Mouse (Mus musculus): ENCODE measurements around the gene Krtap3-3. TPM values are rescaled to one million over a fixed set of nuclear protein-coding genes. Genes with fewer than 3 reads are reported as not detected.
"Not testable (repeated sequence)": the region's sequence is repeated elsewhere in the genome, so short reads cannot be mapped to it uniquely, and the experiment has no call there.

The Krtap3-3 gene
- not detected in 2 replicates for total RNA-seq (2015)
- not detected in 2 replicates for total RNA-seq (2017)

DNA sequence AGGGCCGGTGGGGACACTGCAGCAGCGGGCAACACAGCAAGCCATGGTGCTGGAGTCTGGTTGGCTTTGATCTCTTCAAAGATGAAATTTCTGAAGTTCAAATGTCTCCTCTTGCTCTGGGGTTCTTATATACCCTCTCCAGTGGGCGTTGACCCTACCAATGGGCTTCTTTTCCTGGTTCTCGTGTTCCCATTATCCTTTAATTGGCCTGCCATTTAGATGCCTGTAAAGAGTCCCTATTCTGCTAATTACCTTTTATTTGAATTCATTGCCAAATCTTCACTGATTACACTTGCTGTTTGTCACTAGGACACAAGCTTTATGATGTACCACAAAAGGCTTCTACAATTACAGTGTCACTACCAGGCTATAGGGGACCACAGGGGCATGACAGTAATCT lies at the start of gene Krtap3-3:
Krtap3-3 (minus strand) TSS at position 101 of the 400 bp plus-strand sequence.
- no peak for ATAC-seq (ENCODE audit: poor library complexity, severe bottlenecking)

DNA sequence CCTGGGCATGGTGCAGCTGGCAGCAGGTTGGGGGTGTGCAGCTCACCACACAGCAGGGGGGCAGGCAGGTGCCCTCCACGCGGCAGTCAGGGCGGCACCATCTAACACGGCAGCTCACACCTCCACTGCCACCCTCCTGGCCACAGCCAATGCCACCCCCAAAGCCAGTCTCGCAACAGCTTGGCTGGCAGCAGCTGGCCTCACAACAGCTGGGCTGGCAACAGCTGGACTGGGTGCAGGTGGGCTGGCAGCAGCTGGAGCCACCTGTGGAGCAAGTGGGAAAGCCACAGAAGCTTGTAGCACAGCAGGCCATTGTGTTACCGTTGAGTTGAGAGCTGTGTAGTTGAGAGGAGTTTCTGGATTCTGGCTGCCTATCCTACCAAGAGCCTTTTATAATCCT lies 47.1 kb upstream of the Krtap3-3 start, which contains the start of gene Krtap9-3:
Krtap9-3 (minus strand) TSS at position 364 of the 400 bp plus-strand sequence.
- not testable (repeated sequence) for ATAC-seq (ENCODE audit: poor library complexity, severe bottlenecking)

DNA sequence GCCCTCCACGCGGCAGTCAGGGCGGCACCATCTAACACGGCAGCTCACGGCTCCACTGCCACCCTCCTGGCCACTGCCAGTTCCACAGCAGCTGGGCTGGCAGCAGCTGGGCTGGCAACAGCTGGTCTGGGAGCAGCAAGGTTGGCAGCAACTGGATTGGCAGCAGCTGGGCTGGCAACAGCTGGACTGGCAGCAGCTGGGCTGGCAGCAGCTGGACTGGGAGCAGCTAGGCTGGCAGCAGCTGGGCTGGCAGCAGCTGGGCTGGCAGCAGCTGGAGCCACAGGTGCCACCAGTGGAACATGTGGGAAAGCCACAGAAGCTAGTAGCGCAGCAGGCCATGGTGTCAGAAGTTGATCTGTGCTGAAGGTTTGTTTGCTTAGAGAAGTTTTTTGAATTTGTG lies 40.3 kb upstream of the Krtap3-3 start, which contains the start of gene Krtap1-3:
Krtap1-3 (minus strand) TSS at position 359 of the 400 bp plus-strand sequence.
- ATAC-seq (ENCODE audit: poor library complexity, severe bottlenecking), result no peak

DNA sequence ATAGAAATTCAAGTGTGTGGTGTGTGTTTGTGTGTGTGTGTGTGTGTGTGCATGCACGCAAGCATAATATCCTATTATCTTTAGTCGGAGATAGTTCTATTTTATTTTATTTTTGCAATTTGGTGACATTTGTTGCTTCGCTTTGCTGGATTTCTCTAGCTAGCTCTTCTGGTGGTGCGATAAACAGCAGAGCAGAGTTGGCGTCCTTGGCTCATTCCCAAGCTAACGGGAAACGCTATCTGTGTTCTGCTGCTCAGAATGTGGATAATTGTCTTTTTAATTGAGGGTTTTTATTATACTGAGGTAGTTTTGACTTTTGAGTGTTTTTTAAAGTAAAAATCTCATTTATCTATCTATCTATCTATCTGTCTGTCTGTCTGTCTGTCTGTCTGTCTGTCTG lies 34.4 kb upstream of the Krtap3-3 start:
- no peak for ATAC-seq (ENCODE audit: poor library complexity, severe bottlenecking)

DNA sequence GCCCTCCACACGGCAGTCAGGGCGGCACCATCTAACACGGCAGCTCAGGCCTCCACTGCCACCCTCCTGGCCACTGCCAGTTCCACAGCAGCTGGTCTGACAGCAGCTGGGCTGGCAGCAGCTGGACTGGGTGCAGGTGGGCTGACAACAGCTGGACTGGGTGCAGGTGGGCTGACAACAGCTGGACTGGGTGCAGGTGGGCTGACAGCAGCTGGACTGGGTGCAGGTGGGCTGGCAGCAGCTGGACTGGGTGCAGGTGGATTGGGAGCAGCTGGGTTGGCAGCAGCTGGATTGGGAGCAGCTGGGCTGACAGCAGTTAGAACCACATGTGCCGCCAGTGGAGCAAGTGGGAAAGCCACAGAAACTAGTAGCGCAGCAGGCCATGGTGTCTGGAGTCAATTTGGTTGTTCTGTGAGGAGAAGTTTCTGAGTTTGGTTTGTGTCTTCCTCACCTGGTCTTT lies 32.6 kb upstream of the Krtap3-3 start, which contains the start of gene Krtap1-4:
Krtap1-4 (minus strand) TSS at position 410 of the 460 bp plus-strand sequence.
- ATAC-seq (ENCODE audit: poor library complexity, severe bottlenecking), result no peak

DNA sequence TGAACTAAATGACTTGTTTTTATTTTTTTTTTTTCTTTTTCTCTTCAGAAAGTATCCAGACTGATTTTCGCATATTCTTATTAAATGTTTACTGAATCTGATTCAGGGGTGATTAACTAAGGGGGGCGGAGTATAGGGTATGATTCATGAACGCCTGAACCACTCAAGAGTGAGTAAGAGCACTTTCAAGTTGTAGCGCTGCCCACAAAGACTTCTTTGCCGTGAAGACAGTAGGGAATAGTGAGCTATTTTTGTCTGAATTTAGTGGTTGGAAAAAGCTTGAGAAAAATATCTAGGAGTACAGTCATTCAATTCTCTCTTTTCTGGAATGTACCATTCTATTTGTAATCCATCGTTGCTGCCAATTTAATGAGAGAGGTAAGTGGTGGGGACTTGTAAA lies 30.9 kb upstream of the Krtap3-3 start:
- ATAC-seq (ENCODE audit: poor library complexity, severe bottlenecking), result no peak

DNA sequence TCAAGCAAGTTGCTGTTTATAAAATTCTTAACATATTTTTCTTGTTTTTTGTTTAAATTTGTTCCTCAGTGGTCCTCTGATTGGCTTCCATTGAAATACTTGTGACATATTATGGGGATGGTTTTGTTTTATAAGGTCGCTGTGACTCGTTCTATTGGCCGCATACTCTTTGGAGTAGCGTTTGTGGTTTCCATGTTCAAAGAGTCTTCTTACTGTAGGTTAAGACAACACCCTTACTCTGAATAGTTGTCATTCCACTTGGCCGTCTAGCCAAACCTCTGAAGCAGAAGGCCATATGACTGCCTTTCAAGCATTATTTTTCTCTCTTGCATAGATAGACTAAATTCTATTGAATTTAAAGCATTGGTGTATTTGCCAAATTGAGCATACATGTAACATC lies 30.4 kb upstream of the Krtap3-3 start:
- no peak for ATAC-seq (ENCODE audit: poor library complexity, severe bottlenecking)

DNA sequence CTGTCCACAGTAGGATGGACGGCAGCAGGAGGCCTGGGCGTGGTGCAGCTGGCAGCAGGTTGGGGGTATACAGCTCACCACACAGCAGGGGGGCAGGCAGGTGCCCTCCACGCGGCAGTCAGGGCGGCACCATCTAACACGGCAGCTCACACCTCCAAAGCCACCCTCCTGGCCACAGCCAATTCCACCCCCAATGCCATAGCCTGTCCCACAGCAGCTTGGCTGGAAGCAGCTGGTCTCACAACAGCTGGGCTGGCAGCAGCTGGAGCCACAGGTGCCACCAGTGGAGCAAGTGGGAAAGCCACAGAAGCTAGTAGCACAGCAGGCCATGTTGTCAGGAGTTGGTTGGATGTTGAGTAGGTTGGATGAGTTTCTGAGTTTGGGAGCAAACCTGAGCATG lies 30.0 kb upstream of the Krtap3-3 start, which contains the start of gene Krtap1-5:
Krtap1-5 (minus strand) TSS at position 381 of the 400 bp plus-strand sequence.
- no peak for ATAC-seq (ENCODE audit: poor library complexity, severe bottlenecking)

DNA sequence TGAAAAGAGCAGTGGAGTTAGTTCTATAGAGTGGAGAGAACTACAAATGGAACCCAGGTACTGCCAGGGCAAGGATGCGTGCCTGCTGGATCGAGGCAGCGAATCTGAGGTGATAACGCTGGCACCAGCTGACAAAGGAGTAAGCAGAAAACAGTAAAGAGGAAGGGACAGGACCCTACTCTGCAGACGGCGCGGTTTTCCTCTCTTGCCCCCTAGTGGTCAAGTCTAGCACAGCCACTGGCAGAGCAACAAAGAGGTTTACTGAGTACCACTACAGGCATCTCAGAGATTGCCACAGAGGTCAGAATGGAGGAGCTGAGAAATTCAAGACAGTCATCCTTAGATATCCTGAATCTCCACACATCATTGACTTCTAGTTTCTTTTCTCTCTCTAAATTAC lies 23.4 kb upstream of the Krtap3-3 start:
- ATAC-seq (ENCODE audit: poor library complexity, severe bottlenecking), result peak; percentile 82

DNA sequence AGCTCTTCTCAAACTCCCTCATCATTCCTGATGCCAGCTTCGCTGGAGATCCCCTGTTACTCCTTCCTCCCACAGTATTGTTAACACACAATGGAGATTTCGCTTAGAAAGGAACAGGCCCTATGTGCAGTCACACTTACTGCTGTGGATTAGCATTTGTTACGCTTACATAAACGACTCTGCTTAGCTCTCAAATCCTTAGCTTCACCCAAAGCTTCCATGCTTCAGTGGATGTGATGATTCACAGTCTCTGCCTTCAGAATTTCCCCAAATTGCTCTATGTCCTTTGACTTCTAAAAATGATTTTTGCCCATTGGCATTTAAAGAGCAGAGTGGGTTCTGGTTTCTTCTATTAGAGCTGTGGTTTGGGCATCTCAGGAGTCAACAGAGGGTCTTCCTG lies 22.5 kb upstream of the Krtap3-3 start:
- no peak for ATAC-seq (ENCODE audit: poor library complexity, severe bottlenecking)

DNA sequence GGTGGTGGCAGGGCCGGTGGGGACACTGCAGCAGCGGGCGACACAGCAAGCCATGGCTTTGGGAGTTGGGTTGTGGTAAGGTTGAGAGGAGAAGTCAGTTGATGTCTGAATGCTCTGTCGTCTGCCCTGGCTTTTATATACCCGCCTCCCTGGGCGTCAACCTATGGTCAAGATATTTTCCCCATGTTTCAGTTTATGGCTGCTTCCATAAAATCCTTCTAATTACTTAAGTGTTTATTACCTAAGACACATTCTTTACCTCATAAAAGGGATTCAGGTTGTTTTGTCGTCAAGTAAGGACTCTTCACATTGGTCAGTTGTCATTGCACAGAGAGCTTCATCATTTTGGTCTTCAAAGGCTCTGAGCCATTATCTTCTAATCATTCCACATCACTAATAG lies 15.9 kb upstream of the Krtap3-3 start, which contains the start of gene Krtap3-1:
Krtap3-1 (minus strand) TSS at position 101 of the 400 bp plus-strand sequence.
- no peak for ATAC-seq (ENCODE audit: poor library complexity, severe bottlenecking)

DNA sequence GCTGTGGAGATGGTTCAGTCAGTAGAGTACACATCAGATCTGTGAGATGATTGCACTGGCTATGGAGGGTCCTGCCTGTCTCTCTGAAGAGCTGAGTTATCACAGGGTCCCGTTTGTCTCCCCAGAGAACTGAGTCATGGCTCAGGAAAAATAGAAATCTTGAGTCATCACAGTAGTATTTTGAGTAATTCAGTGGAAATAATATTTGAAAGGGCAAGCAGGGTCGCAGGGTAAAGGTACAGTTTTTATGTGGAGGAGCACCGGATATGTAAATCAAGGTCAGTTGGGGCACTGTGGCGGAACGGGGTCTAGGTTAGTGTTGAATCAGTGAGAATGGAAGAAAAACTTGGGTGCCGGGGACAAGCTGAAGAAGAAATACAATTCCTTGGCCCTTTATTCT lies 11.9 kb upstream of the Krtap3-3 start:
- ATAC-seq (ENCODE audit: poor library complexity, severe bottlenecking), result no peak

DNA sequence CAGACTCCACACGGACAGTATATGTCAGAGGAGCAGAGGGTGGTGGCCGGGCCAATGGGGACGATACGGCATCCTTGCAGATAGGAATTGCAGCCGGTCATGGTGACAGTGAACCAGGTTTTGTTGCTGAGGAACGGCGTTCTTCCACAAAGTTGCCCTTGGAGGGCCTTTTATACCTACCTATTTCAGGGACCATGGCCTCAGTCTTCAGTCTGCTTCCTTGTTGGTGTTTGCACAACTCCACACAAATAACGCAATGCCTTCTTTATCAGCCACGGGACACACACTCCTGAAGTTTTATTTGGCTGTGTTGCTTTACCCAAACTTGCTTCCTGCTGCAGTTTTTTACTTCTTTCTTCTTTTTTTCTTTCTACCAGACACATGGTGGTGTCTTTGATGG lies 8.7 kb upstream of the Krtap3-3 start, which contains the start of gene Gm11939:
Gm11939 (minus strand) TSS at position 101 of the 400 bp plus-strand sequence.
- no peak for ATAC-seq (ENCODE audit: poor library complexity, severe bottlenecking)

DNA sequence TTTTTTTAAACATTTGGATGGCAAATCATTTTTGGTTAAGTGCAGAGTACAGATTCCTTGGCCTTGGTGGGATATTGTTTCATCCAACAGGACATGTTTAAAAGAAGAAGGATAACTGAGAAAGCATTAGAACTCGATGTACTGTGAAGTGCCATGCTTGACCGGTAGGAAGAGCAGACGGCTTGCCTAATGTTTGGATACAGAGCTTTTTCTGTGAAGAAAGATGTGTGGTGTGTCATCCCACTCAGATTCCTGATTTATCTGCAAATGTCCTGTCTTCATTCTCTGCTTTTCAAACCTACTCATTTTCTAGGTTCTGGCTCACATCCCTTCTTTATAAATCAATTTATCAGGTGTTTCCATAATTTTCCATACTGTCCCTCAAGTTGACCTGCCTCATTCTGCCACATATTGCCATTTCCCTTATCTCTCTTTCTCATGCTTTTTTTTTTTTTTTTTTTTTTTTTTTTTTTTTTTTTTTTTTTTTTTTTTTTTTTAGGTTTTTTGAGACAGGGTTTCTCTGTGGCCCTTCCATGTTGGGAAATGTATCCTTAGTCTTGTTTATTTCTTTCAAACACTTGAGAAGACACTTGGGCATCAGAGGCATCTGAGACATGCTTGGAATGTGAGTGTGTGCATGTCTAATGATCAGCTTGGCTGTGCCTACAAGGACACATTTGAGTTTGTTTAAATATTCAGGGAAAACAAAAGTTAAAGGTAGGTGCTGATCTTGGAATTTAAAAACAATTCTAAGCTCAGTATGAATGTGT lies 7.5 kb upstream of the Krtap3-3 start:
- ATAC-seq (ENCODE audit: poor library complexity, severe bottlenecking), result no peak

DNA sequence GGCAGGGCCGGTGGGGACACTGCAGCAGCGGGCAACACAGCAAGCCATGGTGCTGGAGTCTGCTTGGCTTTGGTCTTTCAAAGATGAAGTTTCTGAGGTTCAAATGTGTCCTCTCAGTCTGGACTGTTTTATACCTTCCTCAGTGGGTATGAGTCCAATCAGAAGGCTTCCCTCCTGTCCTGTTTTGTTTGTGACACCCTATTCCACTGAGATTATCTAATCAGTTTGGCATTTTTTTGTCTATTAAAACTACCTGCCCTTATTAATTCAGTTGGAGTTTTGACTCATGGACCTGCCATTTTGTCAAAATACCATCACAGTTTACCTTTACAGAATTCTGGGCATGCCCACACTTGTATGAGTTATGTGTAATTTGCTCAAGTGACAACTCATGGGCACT lies 6.1 kb upstream of the Krtap3-3 start, which contains the start of gene Krtap3-2:
Krtap3-2 (minus strand) TSS at position 101 of the 400 bp plus-strand sequence.
- no peak for ATAC-seq (ENCODE audit: poor library complexity, severe bottlenecking)

DNA sequence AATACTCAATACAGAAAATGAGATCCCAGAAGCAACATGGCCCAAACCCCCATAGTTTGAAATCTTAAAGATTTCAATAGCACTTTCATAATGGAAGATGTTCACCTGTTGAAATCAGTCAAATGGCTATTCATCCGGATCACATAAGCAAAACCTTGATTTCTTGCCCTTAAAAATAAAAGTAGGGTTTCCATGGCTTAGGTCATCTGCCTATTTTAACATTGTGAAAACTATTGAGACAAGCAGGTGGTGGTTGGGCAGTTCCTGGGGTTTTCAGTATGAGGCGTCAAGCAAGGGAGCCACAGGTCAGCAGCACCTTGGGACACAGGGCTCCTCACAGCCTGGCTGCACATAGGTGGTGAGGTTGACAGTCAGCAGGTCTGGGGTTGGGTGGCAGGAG lies 5.5 kb upstream of the Krtap3-3 start:
- no peak for ATAC-seq (ENCODE audit: poor library complexity, severe bottlenecking)

DNA sequence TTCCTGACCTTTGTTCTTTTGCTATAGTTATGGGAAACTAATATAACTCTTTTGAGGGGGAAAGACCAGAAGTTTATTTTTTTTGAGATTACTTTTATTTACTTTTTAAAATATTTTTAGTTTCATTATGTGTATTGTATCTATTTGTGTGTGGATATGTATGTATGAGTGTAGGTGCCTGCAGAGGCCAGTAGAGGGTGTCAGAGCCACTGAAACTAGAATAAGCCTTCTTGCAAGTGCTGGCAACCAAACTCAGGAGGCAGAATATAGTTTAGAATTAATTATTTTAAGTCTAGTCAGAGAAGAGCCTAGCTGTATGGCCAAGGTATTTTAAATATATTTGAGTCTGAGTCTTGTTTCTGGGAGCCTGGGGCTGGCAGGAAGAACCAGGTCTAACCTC lies 2.8 kb downstream of the Krtap3-3 start:
- ATAC-seq (ENCODE audit: poor library complexity, severe bottlenecking), result no peak

DNA sequence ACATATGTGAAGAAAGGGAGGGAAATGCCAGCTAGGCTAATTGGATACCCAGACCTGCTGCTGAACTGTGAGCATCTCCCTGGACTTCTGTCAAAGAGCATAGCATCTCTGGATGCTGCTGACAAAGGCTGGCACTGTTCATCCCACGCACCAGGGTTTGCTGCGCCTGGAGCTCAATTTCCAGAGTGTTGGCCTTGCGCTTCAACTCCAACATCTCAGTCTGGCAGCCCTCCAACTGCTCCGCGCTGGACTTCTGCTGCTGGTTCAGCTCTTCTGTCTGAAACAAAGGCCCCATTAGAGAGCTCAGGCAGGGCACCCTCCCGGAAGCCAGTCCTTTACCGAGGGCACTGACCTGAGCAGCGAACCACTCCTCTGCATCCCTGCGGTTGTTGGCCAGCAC lies 10.9 kb downstream of the Krtap3-3 start:
- no peak for ATAC-seq (ENCODE audit: poor library complexity, severe bottlenecking)

DNA sequence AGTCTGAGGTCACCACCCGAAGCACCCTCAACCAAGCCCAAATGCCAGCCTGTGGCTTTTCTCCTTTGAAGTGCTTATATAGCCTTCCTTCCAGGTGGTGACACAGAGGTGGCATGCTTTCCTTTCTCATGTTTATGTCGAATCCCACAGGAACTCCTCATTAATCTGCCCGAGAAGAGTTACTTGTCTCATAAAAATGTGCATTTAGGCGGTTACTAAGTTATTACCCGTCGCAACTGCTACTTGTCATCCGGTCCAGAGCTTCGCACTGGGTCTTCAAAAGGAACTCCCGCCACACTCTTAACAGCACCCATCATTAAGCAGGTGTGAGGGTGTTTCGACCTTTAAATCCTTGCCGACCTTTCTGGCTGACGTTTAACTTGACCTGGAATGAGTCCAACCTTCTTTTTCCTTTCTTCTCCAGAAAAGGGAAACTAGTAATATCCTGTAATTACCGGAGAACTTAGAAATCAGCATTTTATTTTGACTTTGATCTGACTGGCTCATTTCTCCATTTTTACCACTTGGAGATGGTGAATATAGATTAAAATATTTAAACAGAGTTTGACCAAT lies 29.3 kb downstream of the Krtap3-3 start, which contains the start of gene Krt39:
Krt39 (minus strand) TSS at position 51 of the 573 bp plus-strand sequence.
- ATAC-seq (ENCODE audit: poor library complexity, severe bottlenecking), result no peak

DNA sequence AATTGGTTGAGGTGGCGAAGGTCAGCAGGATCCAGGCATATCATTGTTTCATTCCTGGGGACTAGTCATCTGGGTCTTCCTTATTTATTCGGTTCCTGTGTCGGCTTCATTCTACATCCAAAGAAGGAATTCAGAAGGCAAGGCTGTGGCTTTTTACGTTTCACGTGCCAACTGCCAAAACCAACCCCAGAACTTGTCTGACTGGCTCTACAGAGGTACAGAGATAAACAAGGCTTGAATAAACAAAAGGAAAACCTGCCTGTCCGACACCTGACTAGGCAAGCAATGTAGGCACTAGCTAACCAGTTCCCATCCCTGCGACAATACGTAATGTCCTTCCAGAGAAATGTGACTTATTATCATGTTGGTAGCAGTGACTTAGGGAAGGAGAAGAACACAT lies 36.6 kb downstream of the Krtap3-3 start:
- ATAC-seq (ENCODE audit: poor library complexity, severe bottlenecking), result no peak

All from megakaryocyte, adult 5-6 weeks (primary cell).